ENCODE assay signal across 8 mouse cellular contexts in genomic region chr15:85671701-85672191, GRCm38 (mm10).
DNase-seq lines count a peak whose midpoint lies in the region; ATAC-seq and TF ChIP-seq lines count a peak whose summit lies in the region.

No protein-coding gene starts in this region.

- H3K27me3 ChIP-seq in forebrain, embryonic 14.5 days (replicated peaks; ENCODE audit: control insufficient read depth, insufficient read depth, low read length) = 0 out of 2 replicates have a peak, but pooled peaks cover 4% of the 10 kb centered on the region
- H3K27me3 ChIP-seq in kidney, embryonic 16.5 days (ENCODE audit: insufficient read depth, low read length) = no peaks in the 10 kb centered on the region
- peaks cover 33% of the 10 kb centered on the region for H3K27me3 ChIP-seq in midbrain, embryonic 14.5 days (ENCODE audit: control insufficient read depth, insufficient read depth, low read length)

- H3K9me3 ChIP-seq in forebrain, embryonic 14.5 days (replicated peaks; ENCODE audit: control insufficient read depth, low read length) = no peaks in the 10 kb centered on the region
- H3K9me3 ChIP-seq in kidney, embryonic 16.5 days (ENCODE audit: low read length) = no peaks in the 10 kb centered on the region
- H3K9me3 ChIP-seq in midbrain, embryonic 14.5 days (ENCODE audit: control insufficient read depth, low read length) = no peaks in the 10 kb centered on the region

- peak in 1 of 2 experiments; percentile 65 for DNase-seq in left cerebral cortex, adult 2 months (ENCODE audit: extremely low spot score in 1 of 2, low spot score in 2 of 2)
- DNase-seq in left cerebral cortex, postnatal 25 days (ENCODE audit: low spot score in 2 of 2) = no peak
- peak; percentile 41 for DNase-seq in forebrain, embryonic 14.5 days (ENCODE audit: low spot score)
- DNase-seq in midbrain, embryonic 14.5 days = peak; percentile 70
- DNase-seq in ovary, postnatal 36 days (ENCODE audit: low spot score) = no peak
- no peak for DNase-seq in frontal cortex, adult 2 months (ENCODE audit: extremely low spot score in 1 of 2, low spot score in 1 of 2)

- H3K27ac ChIP-seq in left cerebral cortex, adult 2 months = peak overlapping the region; percentile 98
- H3K27ac ChIP-seq in bone marrow, adult 2 months (ENCODE audit: control insufficient read depth, insufficient read depth, low read depth, low read length, poor library complexity) = peak overlapping the region; percentile 73; the same call in 1 of the 2 replicates
- H3K27ac ChIP-seq in forebrain, embryonic 14.5 days (ENCODE audit: low read depth, low read length) = peak overlapping the region; percentile 99
- H3K27ac ChIP-seq in kidney, embryonic 16.5 days (ENCODE audit: low read length) = peak overlapping the region; percentile 98
- H3K27ac ChIP-seq in midbrain, embryonic 14.5 days (replicated peaks; ENCODE audit: low read depth, low read length) = peak overlapping the region; percentile 97

- WGBS in bone marrow, adult 2 months = 1% methylated on average over 50 of the region's 50 CpGs
- under 1% methylated on average over 50 of the region's 50 CpGs for WGBS in forebrain, embryonic 14.5 days
- under 1% methylated on average over 50 of the region's 50 CpGs for WGBS in kidney, embryonic 16.5 days
- 2% methylated on average over 50 of the region's 50 CpGs for WGBS in midbrain, embryonic 14.5 days

- intact Hi-C loops in left cerebral cortex, adult 2 months (cut with DNase I) = loop anchor here (1.0 to 2.0 kb wide), 4 partner anchors 8 to 59 kb away; no protein-coding TSS in a partner anchor
- intact Hi-C loops in left cerebral cortex, postnatal 25 days (cut with DNase I) = loop anchor here (1.0 to 2.0 kb wide), 4 partner anchors 8 to 61 kb away; no protein-coding TSS in a partner anchor

- H3K4me1 ChIP-seq in bone marrow, adult 2 months (ENCODE audit: control insufficient read depth, insufficient read depth, low read length) = no peaks in the 10 kb centered on the region
- H3K4me1 ChIP-seq in forebrain, embryonic 14.5 days (ENCODE audit: control insufficient read depth, insufficient read depth, low read length) = peaks cover 47% of the 10 kb centered on the region
- H3K4me1 ChIP-seq in kidney, embryonic 16.5 days (ENCODE audit: insufficient read depth, low read length) = peaks cover 57% of the 10 kb centered on the region
- H3K4me1 ChIP-seq in midbrain, embryonic 14.5 days (ENCODE audit: control insufficient read depth, insufficient read depth, low read length) = peaks cover 30% of the 10 kb centered on the region

- no peak for ATAC-seq in forebrain, embryonic 14.5 days
- peak; percentile 21 for ATAC-seq in kidney, embryonic 16.5 days (ENCODE audit: low FRiP score, low TSS enrichment)
- no peak for ATAC-seq in midbrain, embryonic 14.5 days (ENCODE audit: low FRiP score, low TSS enrichment)

- peak overlapping the region; percentile 64 for H3K4me3 ChIP-seq in left cerebral cortex, adult 2 months
- peak overlapping the region; percentile 65 for H3K4me3 ChIP-seq in bone marrow, adult 2 months (replicated peaks; ENCODE audit: control insufficient read depth, low read depth, low read length)
- peak overlapping the region; percentile 93 for H3K4me3 ChIP-seq in forebrain, embryonic 14.5 days (ENCODE audit: low read depth, low read length)
- H3K4me3 ChIP-seq in kidney, embryonic 16.5 days (ENCODE audit: low read length) = peak overlapping the region; percentile 91
- H3K4me3 ChIP-seq in midbrain, embryonic 14.5 days (replicated peaks; ENCODE audit: low read depth, low read length) = peak overlapping the region; percentile 82

- H3K9ac ChIP-seq in forebrain, embryonic 14.5 days (ENCODE audit: low read length) = peak overlapping the region; percentile 100
- peak overlapping the region; percentile 99 for H3K9ac ChIP-seq in kidney, embryonic 16.5 days (replicated peaks; ENCODE audit: low read length)
- peak overlapping the region; percentile 91 for H3K9ac ChIP-seq in midbrain, embryonic 14.5 days (replicated peaks; ENCODE audit: low read length)

- TF ChIP-seq CTCF in left cerebral cortex, adult 2 months (IDR thresholded peaks at IDR 0.05) = no peak
- TF ChIP-seq CTCF in bone marrow, adult 2 months (IDR thresholded peaks at IDR 0.05; ENCODE audit: control insufficient read depth, insufficient read depth, low read length) = no peak

- peak overlapping the region; percentile 85 for H3K4me2 ChIP-seq in forebrain, embryonic 14.5 days (ENCODE audit: low read length)
- peak overlapping the region; percentile 58 for H3K4me2 ChIP-seq in kidney, embryonic 16.5 days (replicated peaks; ENCODE audit: low read depth, low read length)
- peak overlapping the region; percentile 80 for H3K4me2 ChIP-seq in midbrain, embryonic 14.5 days (ENCODE audit: low read length)

- peaks cover 21% of the 10 kb centered on the region for H3K36me3 ChIP-seq in forebrain, embryonic 14.5 days (ENCODE audit: control insufficient read depth, insufficient read depth, low read length)
- peaks cover 13% of the 10 kb centered on the region for H3K36me3 ChIP-seq in kidney, embryonic 16.5 days (ENCODE audit: insufficient read depth, low read length)
- no peaks in the 10 kb centered on the region for H3K36me3 ChIP-seq in midbrain, embryonic 14.5 days (ENCODE audit: control insufficient read depth, insufficient read depth, low read length)

- no peak for TF ChIP-seq POLR2A in bone marrow, adult 2 months (IDR thresholded peaks at IDR 0.05; ENCODE audit: borderline replicate concordance, control insufficient read depth, low read depth, low read length)

Comparison
In these comparisons a context has a peak if more than half of its experiments do, and no peak if none do; other contexts are left out.
1. DNase-seq: peak in forebrain, embryonic 14.5 days (single experiment) and midbrain, embryonic 14.5 days (single experiment); none in left cerebral cortex, postnatal 25 days (0 of 2), ovary, postnatal 36 days (single experiment) and frontal cortex, adult 2 months (0 of 2).
2. Peak in every context shown above with its lines, with median percentiles within 50 percentile points of each other: H3K27ac ChIP-seq, H3K4me3 ChIP-seq, H3K4me2 ChIP-seq and H3K9ac ChIP-seq.